Mouse (Mus musculus) CH12.LX (cell line): ENCODE results near the gene Bsn. TPM values are rescaled to one million over a fixed set of nuclear protein-coding genes. Genes with fewer than 3 reads are reported as not detected.

Source experiments
- DNase-seq: peaks from one replicate; pipeline ENCODE4 v3.0.0-alpha.2; 2013; ENCODE audit errors: extremely low read depth
- H3K27ac ChIP-seq: 2 replicates; pipeline ENCODE4 v1.5.1; 2012; ENCODE audit warnings: low read depth, mild to moderate bottlenecking, control low read depth, moderate library complexity; ENCODE audit not compliant: insufficient read depth
- H3K27me3 ChIP-seq: replicated peaks from 2 replicates; pipeline ENCODE3; 2012; ENCODE audit warnings: inconsistent platforms
- H3K36me3 ChIP-seq, 2 experiments: replicated peaks in 1 of 2; 2 replicates each; pipeline versions ENCODE3 to v1.6.1; 2012; ENCODE audit warnings: inconsistent platforms in 1 of 2, low read length in 1 of 2, mild to moderate bottlenecking in 1 of 2, mixed read lengths in 1 of 2, moderate library complexity in 1 of 2; ENCODE audit not compliant: control insufficient read depth in 1 of 2, insufficient read depth in 1 of 2
- H3K4me1 ChIP-seq, 2 experiments: 2 replicates each; pipeline ENCODE4 v1.6.1; 2012; ENCODE audit warnings: inconsistent platforms in 1 of 2, moderate library complexity in 1 of 2; ENCODE audit not compliant: insufficient read depth in 2 of 2, control insufficient read depth in 1 of 2
- H3K4me2 ChIP-seq: 2 replicates; pipeline ENCODE4 v1.6.1; 2012; ENCODE audit warnings: low read depth, mild to moderate bottlenecking, control low read depth; ENCODE audit not compliant: poor library complexity, insufficient read depth, severe bottlenecking
- H3K4me3 ChIP-seq, 3 experiments: fragments of 150-350 bp in 1 of 3; sonication (generic) in 1 of 3; replicated peaks in 1 of 3; 2 replicates each; pipeline versions ENCODE3 to v1.5.1; 2011 to 2012; ENCODE audit warnings: low read depth in 2 of 3, low read length in 2 of 3, mild to moderate bottlenecking in 2 of 3, moderate library complexity in 2 of 3, control low read depth in 1 of 3, improper control_type of control experiment in 1 of 3, inconsistent platforms in 1 of 3, mixed read lengths in 1 of 3; ENCODE audit not compliant: poor library complexity in 1 of 3
- H3K79me2 ChIP-seq: replicated peaks from 2 replicates; pipeline ENCODE4 v1.6.1; 2012; ENCODE audit warnings: mild to moderate bottlenecking, moderate library complexity; ENCODE audit not compliant: control insufficient read depth, poor library complexity, insufficient read depth, severe bottlenecking; ENCODE audit errors: extremely low read depth
- H3K9ac ChIP-seq: 2 replicates; pipeline ENCODE4 v1.6.1; 2012; ENCODE audit warnings: low read depth, mild to moderate bottlenecking, control low read depth, moderate library complexity; ENCODE audit not compliant: insufficient read depth
- H3K9me3 ChIP-seq: replicated peaks from 2 replicates; pipeline ENCODE3; 2012; ENCODE audit warnings: low read length, inconsistent platforms, mixed read lengths
- BHLHE40 ChIP-seq: IDR thresholded peaks from 2 replicates; pipeline ENCODE4 v1.6.1; 2011; ENCODE audit warnings: mild to moderate bottlenecking, low read depth, low read length, improper control_type of control experiment
- CHD1 ChIP-seq: IDR thresholded peaks from 2 replicates; pipeline ENCODE4 v1.6.1; 2012; ENCODE audit warnings: low read depth, low read length, improper control_type of control experiment, inconsistent platforms
- CHD2 ChIP-seq: IDR thresholded peaks from 2 replicates; pipeline ENCODE4 v1.6.1; 2011; ENCODE audit warnings: low read length, improper control_type of control experiment
- CTCF ChIP-seq, 2 experiments: IDR thresholded peaks in 1 of 2; conservative IDR thresholded peaks in 1 of 2; 2 replicates each; pipeline ENCODE4 v1.5.1; 2011 to 2012; ENCODE audit warnings: low read depth in 2 of 2, low read length in 2 of 2, improper control_type of control experiment in 1 of 2, inconsistent platforms in 1 of 2, mild to moderate bottlenecking in 1 of 2, moderate library complexity in 1 of 2
- EP300 ChIP-seq: IDR thresholded peaks from 2 replicates; pipeline ENCODE4 v1.6.1; 2011; ENCODE audit warnings: low read length, improper control_type of control experiment
- ETS1 ChIP-seq: conservative IDR thresholded peaks from 2 replicates; pipeline ENCODE4 v1.6.1; 2012; ENCODE audit warnings: low read depth, mild to moderate bottlenecking, inconsistent platforms, low read length, improper control_type of control experiment, moderate library complexity
- IRF4 ChIP-seq: IDR thresholded peaks from 2 replicates; pipeline ENCODE4 v1.6.1; 2014; ENCODE audit warnings: low read depth, mild to moderate bottlenecking, inconsistent platforms, low read length, improper control_type of control experiment
- JUND ChIP-seq: conservative IDR thresholded peaks from 2 replicates; pipeline ENCODE4 v1.6.1; 2011; ENCODE audit warnings: low read depth, low read length, improper control_type of control experiment
- KAT2A ChIP-seq: IDR thresholded peaks from 2 replicates; pipeline ENCODE4 v1.6.1; 2012; ENCODE audit warnings: low read length, improper control_type of control experiment, inconsistent platforms; ENCODE audit not compliant: insufficient replicate concordance
- MAX ChIP-seq: IDR thresholded peaks from 2 replicates; pipeline ENCODE4 v1.6.1; 2011; ENCODE audit warnings: low read length, improper control_type of control experiment
- MEF2A ChIP-seq: IDR thresholded peaks from 2 replicates; pipeline ENCODE4 v1.6.1; 2014; ENCODE audit warnings: low read depth, mild to moderate bottlenecking, inconsistent platforms, low read length, improper control_type of control experiment, borderline replicate concordance
- NELFE ChIP-seq: IDR thresholded peaks from 2 replicates; pipeline ENCODE4 v1.6.1; 2011; ENCODE audit warnings: low read depth, low read length, improper control_type of control experiment
- NRF1 ChIP-seq: IDR thresholded peaks from 2 replicates; pipeline ENCODE4 v1.6.1; 2014; ENCODE audit warnings: low read depth, mild to moderate bottlenecking, inconsistent platforms, low read length, improper control_type of control experiment, moderate library complexity
- PAX5 ChIP-seq: IDR thresholded peaks from 2 replicates; pipeline ENCODE4 v1.6.1; 2012; ENCODE audit warnings: low read length, inconsistent platforms, mixed read lengths
- POLR2A ChIP-seq: IDR thresholded peaks from 2 replicates; pipeline ENCODE4 v1.6.1; 2011; ENCODE audit warnings: low read depth, mild to moderate bottlenecking, improper control_type of control experiment, low read length
- RAD21 ChIP-seq: IDR thresholded peaks from 2 replicates; pipeline ENCODE4 v1.6.1; 2011; ENCODE audit warnings: low read depth, mild to moderate bottlenecking, low read length, improper control_type of control experiment, moderate library complexity
- SIN3A ChIP-seq: IDR thresholded peaks from 2 replicates; pipeline ENCODE4 v1.6.1; 2012; ENCODE audit warnings: low read length, improper control_type of control experiment, inconsistent platforms
- TCF12 ChIP-seq: IDR thresholded peaks from 2 replicates; pipeline ENCODE4 v1.6.1; 2014; ENCODE audit warnings: low read depth, mild to moderate bottlenecking, inconsistent platforms, low read length, improper control_type of control experiment
- UBTF ChIP-seq: IDR thresholded peaks from 2 replicates; pipeline ENCODE4 v1.6.1; 2012; ENCODE audit warnings: low read depth, mild to moderate bottlenecking, inconsistent platforms, low read length, improper control_type of control experiment, moderate library complexity
- USF1 ChIP-seq: IDR thresholded peaks from 2 replicates; pipeline ENCODE4 v1.6.1; 2014; ENCODE audit warnings: low read depth, mild to moderate bottlenecking, inconsistent platforms, low read length, improper control_type of control experiment
- ZKSCAN1 ChIP-seq: IDR thresholded peaks from 2 replicates; pipeline ENCODE4 v1.6.1; 2012; ENCODE audit warnings: low read depth, inconsistent platforms, low read length, improper control_type of control experiment, borderline replicate concordance
- ZNF384 ChIP-seq: IDR thresholded peaks from 2 replicates; pipeline ENCODE4 v1.6.1; 2012; ENCODE audit warnings: low read depth, low read length, improper control_type of control experiment, inconsistent platforms
- dilution Hi-C: fragments of 300-500 bp; cut with MboI; formaldehyde crosslinking; loops from 2 replicates; pipeline ENCODE4 v1.14.3; 2020; ENCODE audit warnings: low sequenced_read_pairs; ENCODE audit not compliant: extremely low pct_unique_long_range_greater_than_20kb, extremely low pct_ligation_motif_present
- in situ Hi-C: fragments of 300-500 bp; cut with MboI; formaldehyde crosslinking; loops from 3 replicates; pipeline ENCODE4 v1.14.3; 2019; ENCODE audit warnings: low sequenced_read_pairs, low pct_ligation_motif_present, low pct_unique_long_range_greater_than_20kb, mixed read lengths
- polyA plus RNA-seq: library from polyadenylated mRNA; unstranded; fragments of >175 nt; gene quantifications from 2 replicates; pipeline ENCODE4 v1.2.1, GENCODE M21; 2012; ENCODE audit warnings: low read depth; ENCODE audit not compliant: insufficient read length
- total RNA-seq, 2 experiments: library from RNA; depleted of rRNA; stranded (reverse); fragments of 300-350 nt in 1 of 2; fragments of >200 nt in 1 of 2; gene quantifications; 2 replicates each; pipeline ENCODE4 v1.2.3; 2012 to 2014

The Bsn gene
- total and polyA plus RNA-seq, 3 experiments = 3.6 to 7.8 (median 4.4) TPM

DNA sequence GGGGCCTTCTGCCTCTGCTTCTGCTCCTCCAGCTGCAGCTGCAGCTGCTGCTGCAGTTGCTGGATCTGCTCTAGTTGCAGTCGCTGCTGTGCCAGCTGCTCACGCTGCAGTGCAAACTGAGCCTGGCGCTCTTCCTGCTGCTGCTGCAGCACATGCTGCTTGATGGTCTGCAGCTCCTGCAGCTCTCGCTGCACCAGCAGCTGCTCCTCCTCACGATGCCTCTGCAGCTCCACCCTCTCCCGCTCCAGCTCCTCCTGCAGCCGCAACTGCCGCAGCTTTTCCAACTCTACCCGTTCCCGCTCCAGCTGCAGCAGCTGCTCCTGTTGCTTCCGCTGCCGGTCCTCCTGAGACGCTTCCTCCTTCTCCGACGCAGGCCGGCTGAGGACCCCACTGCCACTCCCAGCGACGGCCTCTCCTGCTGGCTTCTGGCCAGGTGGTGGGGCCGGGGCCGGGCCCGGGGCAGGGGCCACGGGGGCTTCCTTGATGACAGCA, 79.0 kb downstream of the Bsn start:
- Histone ChIP-seq H3K4me1 (peaks cover 0 to 21% of the 10 kb centered on the region in 2 experiments; a peak in 2 of 4 replicates), H3K4me2 (no peak overlapping the region), H3K9me3 (no peaks in the 10 kb centered on the region), H3K27ac (no peak overlapping the region), H3K4me3 (no peak overlapping the region), H3K27me3 (no peaks in the 10 kb centered on the region), H3K36me3 (peaks cover 4 to 93% of the 10 kb centered on the region in 2 experiments), H3K79me2 (no peaks in the 10 kb centered on the region), H3K9ac (no peak overlapping the region)
- in situ Hi-C loops (no loop called here), dilution Hi-C loops (no loop called here)
- no peak for TF ChIP-seq BHLHE40
- DNase-seq = no peak

DNA sequence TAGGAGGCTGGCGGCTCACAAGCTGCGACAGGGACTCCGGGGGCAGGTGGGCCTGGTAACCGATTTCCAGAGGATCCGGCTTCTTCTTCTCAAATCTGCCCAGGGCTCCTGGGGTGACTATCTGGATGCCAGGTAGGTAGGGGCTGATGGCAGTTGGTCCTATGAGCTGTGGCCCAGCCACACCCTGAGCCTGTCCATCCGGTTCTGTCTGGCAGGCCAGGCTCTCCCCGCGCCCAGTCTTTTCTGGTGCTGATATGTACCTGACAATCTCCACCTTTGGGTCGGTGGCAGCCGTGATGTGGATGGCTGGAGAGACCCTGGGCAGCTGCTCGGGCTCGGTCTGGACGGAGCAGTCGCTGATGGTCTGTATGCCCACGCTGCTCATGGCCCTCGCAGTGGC, 80.0 kb downstream of the Bsn start:
- H3K9me3 ChIP-seq = no peaks in the 10 kb centered on the region
- no peak overlapping the region for H3K27ac ChIP-seq
- in situ Hi-C loops (no loop called here), dilution Hi-C loops (no loop called here)
- no peak overlapping the region for H3K4me3 ChIP-seq
- H3K27me3 ChIP-seq = no peaks in the 10 kb centered on the region
- H3K36me3 ChIP-seq = peaks cover 4 to 83% of the 10 kb centered on the region in 2 experiments
- no peak overlapping the region for H3K9ac ChIP-seq
- no peak for DNase-seq
- peaks cover 4 to 26% of the 10 kb centered on the region in 2 experiments; a peak in 3 of 4 replicates for H3K4me1 ChIP-seq
- no peak overlapping the region for H3K4me2 ChIP-seq
- TF ChIP-seq ETS1 (no peak), IRF4 (no peak), MAX (no peak), ZKSCAN1 (no peak)
- H3K79me2 ChIP-seq = no peaks in the 10 kb centered on the region

DNA sequence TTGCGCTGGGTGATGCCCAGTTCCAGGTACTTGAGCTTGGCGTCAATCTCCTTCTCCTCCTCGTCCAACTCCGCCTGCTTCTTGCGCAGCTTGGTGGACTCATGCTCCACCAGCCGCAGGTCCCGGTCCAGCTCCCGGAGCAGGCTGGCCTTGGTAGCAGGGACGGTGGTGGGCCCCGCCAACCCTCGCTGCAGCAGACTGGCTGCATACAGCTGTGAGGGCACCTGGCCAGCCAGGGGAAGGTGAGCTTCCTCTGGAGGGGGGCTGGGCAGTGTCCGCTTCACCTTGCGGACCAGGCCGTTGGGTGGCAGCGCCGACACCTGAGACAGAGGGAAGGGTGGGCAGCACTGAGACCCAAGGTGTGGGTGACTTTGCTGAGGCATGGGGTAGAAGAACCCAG, 82.3 kb downstream of the Bsn start:
- peaks cover 11 to 37% of the 10 kb centered on the region in 2 experiments for H3K4me1 ChIP-seq
- in situ Hi-C loops (loop anchor here (10.0 kb wide), 1 partner anchor 177 kb away; no protein-coding TSS in a partner anchor), dilution Hi-C loops (no loop called here)
- no peak for DNase-seq
- H3K9me3 ChIP-seq = no peaks in the 10 kb centered on the region
- H3K27me3 ChIP-seq = no peaks in the 10 kb centered on the region
- peaks cover 5% of the 10 kb centered on the region for H3K79me2 ChIP-seq
- H3K9ac ChIP-seq = no peak overlapping the region
- TF ChIP-seq NRF1 (no peak), USF1 (no peak), ZNF384 (no peak), TCF12 (no peak), IRF4 (no peak), EP300 (no peak), RAD21 (no peak), UBTF (no peak), MEF2A (no peak), JUND (no peak), KAT2A (no peak), SIN3A (no peak), CHD2 (no peak), MAX (no peak), NELFE (no peak), CHD1 (no peak), POLR2A (no peak), PAX5 (no peak), CTCF (conservative IDR thresholded peaks at IDR 0.05 in 1 of 2, IDR thresholded peaks at IDR 0.05 in 1 of 2; ENCODE audit: low read depth in 2 of 2, low read length in 2 of 2) (no peak)
- TF ChIP-seq, all 38 proteins: peak for 0
- H3K36me3 ChIP-seq = peaks cover 4 to 71% of the 10 kb centered on the region in 2 experiments
- H3K27ac ChIP-seq = no peak overlapping the region
- H3K4me3 ChIP-seq = no peak overlapping the region
- H3K4me2 ChIP-seq = no peak overlapping the region
